Mouse (Mus musculus) urinary bladder, adult 2 months (tissue): ENCODE data around the gene Uqcrfs1. TPM values are rescaled to one million over a fixed set of nuclear protein-coding genes. Genes with fewer than 3 reads are reported as not detected.
A peak's percentile ranks its signal among the peaks of the same experiment; 100 is the strongest.

Source experiments
- DNase-seq: peaks from one replicate; pipeline ENCODE4 v3.0.0; 2022; ENCODE audit warnings: low spot score
- polyA plus RNA-seq: library from polyadenylated mRNA; depleted of rRNA; stranded (reverse); fragments of >200 nt; gene quantifications from 2 replicates; pipeline ENCODE4 v1.2.3, GENCODE M21; 2012; rRNA removed

Uqcrfs1 gene
- 127 and 137 TPM in 2 replicates for polyA plus RNA-seq

- peak; percentile 95 for DNase-seq
These were observed at the start of gene Uqcrfs1 for GRCm38 (mm10) chr13:30544856-30545604. Gene Uqcrfs1 (minus strand): TSS chr13:30545362.

GRCm38 (mm10) chr13:30585786-30586185, 40.6 kb upstream of the Uqcrfs1 start:
- DNase-seq = no peak

- DNase-seq = no peak
These were observed 37.4 kb upstream of the Uqcrfs1 start for GRCm38 (mm10) chr13:30582541-30582940.

GRCm38 (mm10) chr13:30578806-30579205, 33.6 kb upstream of the Uqcrfs1 start:
- no peak for DNase-seq

- no peak for DNase-seq
These were observed 31.7 kb upstream of the Uqcrfs1 start for GRCm38 (mm10) chr13:30576819-30577218.

GRCm38 (mm10) chr13:30572971-30573370, 27.8 kb upstream of the Uqcrfs1 start:
- DNase-seq = no peak

GRCm38 (mm10) chr13:30570182-30570581, 25.0 kb upstream of the Uqcrfs1 start:
- DNase-seq = no peak

GRCm38 (mm10) chr13:30567571-30567970, 22.4 kb upstream of the Uqcrfs1 start:
- no peak for DNase-seq

- no peak for DNase-seq
These were observed 21.6 kb upstream of the Uqcrfs1 start for GRCm38 (mm10) chr13:30566767-30567166.

- no peak for DNase-seq
These were observed 15.4 kb upstream of the Uqcrfs1 start for GRCm38 (mm10) chr13:30560603-30561002.

- no peak for DNase-seq
These were observed 14.9 kb upstream of the Uqcrfs1 start for GRCm38 (mm10) chr13:30560052-30560451.

GRCm38 (mm10) chr13:30557751-30558150, 12.6 kb upstream of the Uqcrfs1 start:
- no peak for DNase-seq

GRCm38 (mm10) chr13:30553051-30553587, 8.0 kb upstream of the Uqcrfs1 start:
- no peak for DNase-seq

- DNase-seq = no peak
These were observed 4.2 kb upstream of the Uqcrfs1 start for GRCm38 (mm10) chr13:30549339-30549738.

GRCm38 (mm10) chr13:30548835-30549234, 3.7 kb upstream of the Uqcrfs1 start:
- DNase-seq = no peak

GRCm38 (mm10) chr13:30530761-30531160, 14.4 kb downstream of the Uqcrfs1 start:
- no peak for DNase-seq

- no peak for DNase-seq
These were observed 20.2 kb downstream of the Uqcrfs1 start for GRCm38 (mm10) chr13:30524961-30525360.

- no peak for DNase-seq
These were observed 21.2 kb downstream of the Uqcrfs1 start for GRCm38 (mm10) chr13:30523971-30524370.

- no peak for DNase-seq
These were observed 21.8 kb downstream of the Uqcrfs1 start for GRCm38 (mm10) chr13:30523246-30523891.

- no peak for DNase-seq
These were observed 23.8 kb downstream of the Uqcrfs1 start for GRCm38 (mm10) chr13:30521282-30521902.

- no peak for DNase-seq
These were observed 27.0 kb downstream of the Uqcrfs1 start for GRCm38 (mm10) chr13:30518191-30518590.

- no peak for DNase-seq
These were observed 37.5 kb downstream of the Uqcrfs1 start for GRCm38 (mm10) chr13:30507651-30508050.
